Mouse (Mus musculus): ENCODE measurements around the gene Sptssb. TPM values are rescaled to one million over a fixed set of nuclear protein-coding genes. Genes with fewer than 3 reads are reported as not detected.

Gene Sptssb
- polyA plus RNA-seq (2015; fragmentation: Nextera tagmentation; extraction: Ambion mirVana), result 0.45 and 0.59 TPM in 2 replicates

DNA sequence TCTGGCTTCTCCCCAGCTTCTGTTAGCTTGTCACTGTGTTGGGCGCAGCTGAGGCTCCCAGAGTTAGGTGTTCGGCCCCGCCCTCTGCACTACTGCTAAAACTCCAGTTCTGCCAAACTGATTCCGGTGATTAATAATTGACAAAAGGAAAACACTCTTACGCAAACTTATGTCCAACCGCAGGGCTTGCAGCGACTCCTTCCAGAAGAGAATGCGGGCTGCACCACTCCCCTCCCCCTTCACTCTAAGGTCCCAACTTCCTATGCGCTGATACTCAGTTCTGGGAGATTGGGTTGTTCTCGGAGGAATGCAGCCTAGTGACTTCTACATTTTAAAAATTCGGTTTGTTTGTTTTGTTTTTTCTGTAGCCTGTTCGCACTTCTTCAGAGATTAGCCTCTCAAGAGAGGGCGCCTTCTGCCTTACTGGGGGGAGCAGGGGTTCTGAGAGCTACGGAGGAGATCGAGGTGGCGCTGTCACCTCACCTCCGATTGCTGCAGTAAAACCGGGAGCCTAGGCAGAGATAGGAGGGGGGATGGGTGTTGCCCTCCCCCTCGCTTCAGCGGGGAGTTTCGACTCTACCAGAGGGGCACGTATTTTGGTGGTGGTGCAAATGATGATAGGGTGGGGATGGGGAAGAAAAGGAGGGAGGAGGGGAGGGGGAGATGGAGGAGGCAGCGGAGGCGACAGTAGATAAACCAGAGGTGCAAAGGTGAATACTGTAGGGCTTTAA, at the start of gene Sptssb:
Sptssb (minus strand) TSS at position 83 of the 731 bp plus-strand sequence.
- Histone ChIP-seq H3K4me2 (peak within 1 kb of the TSS; percentile 95), H3K27me3 (replicated peaks) (no peaks in the 10 kb centered on the region), H3K36me3 (replicated peaks) (no peaks in the 10 kb centered on the region), H3K27ac (peak within 1 kb of the TSS; percentile 67), H3K4me1 (peaks cover 20% of the 10 kb centered on the region), H3K9ac (peak within 1 kb of the TSS; percentile 32), H3K9me3 (no peaks in the 10 kb centered on the region), H3K4me3 (peak within 1 kb of the TSS; percentile 45)
- 2% methylated on average over 24 of the region's 24 CpGs for WGBS
- ATAC-seq (replicated peaks), result peak; percentile 68

DNA sequence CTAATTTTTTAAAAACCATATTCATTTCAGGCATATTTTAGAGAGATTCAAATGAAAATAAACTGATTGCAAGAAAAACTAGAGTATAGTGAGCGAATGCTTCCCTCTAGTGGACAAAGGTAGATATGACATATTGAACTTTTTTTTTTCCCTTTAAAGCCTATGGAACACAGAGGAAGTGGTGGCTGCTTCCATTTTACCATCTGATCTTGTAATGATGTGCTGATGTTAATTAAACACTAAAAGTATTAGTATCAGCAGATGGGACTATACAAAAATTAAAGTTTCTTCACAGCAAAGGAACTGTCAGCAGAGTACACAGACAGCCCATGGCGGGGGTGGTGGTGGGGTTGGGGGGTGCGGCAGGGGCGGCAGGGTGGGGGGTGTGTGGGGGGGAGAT, 48.3 kb upstream of the Sptssb start:
- Histone ChIP-seq H3K9ac (no peak overlapping the region), H3K4me1 (0 out of 2 replicates have a peak, but pooled peaks cover 2% of the 10 kb centered on the region), H3K4me3 (no peak overlapping the region), H3K36me3 (replicated peaks) (no peaks in the 10 kb centered on the region), H3K4me2 (no peak overlapping the region), H3K9me3 (no peaks in the 10 kb centered on the region), H3K27me3 (replicated peaks) (no peaks in the 10 kb centered on the region), H3K27ac (no peak overlapping the region)
- WGBS, result 72% methylated on average over 4 of the region's 4 CpGs
- peak; percentile 38 for ATAC-seq (replicated peaks)

DNA sequence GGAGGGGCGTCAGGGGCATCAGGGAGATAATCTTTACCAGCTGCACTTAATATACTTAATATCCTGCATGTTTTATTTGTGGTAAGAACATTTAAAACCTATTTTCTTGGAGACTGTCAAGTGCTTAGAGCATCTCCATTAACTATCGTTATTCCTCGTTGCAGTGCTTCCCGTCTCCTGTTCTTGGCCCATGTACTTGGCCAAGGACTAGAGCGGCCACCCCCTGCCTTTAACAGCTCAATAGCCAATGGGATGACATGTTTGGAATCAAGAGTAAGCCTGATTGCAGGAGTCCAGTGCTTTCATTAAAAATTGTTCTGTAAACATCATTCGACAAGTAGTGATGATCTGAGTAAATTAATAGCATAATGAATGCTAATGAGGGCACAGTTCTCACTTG, 47.8 kb upstream of the Sptssb start:
- no peak overlapping the region for H3K4me3 ChIP-seq
- 47% methylated on average over 6 of the region's 6 CpGs for whole genome bisulfite sequencing
- H3K4me1 ChIP-seq, result no peaks in the 10 kb centered on the region
- H3K9me3 ChIP-seq, result no peaks in the 10 kb centered on the region
- peak; percentile 47; the same call in 1 of the 2 replicates for ATAC-seq (replicated peaks)
- no peak overlapping the region for H3K9ac ChIP-seq
- H3K4me2 ChIP-seq, result no peak overlapping the region
- no peaks in the 10 kb centered on the region for H3K36me3 ChIP-seq (replicated peaks)
- no peaks in the 10 kb centered on the region for H3K27me3 ChIP-seq (replicated peaks)
- no peak overlapping the region for H3K27ac ChIP-seq

DNA sequence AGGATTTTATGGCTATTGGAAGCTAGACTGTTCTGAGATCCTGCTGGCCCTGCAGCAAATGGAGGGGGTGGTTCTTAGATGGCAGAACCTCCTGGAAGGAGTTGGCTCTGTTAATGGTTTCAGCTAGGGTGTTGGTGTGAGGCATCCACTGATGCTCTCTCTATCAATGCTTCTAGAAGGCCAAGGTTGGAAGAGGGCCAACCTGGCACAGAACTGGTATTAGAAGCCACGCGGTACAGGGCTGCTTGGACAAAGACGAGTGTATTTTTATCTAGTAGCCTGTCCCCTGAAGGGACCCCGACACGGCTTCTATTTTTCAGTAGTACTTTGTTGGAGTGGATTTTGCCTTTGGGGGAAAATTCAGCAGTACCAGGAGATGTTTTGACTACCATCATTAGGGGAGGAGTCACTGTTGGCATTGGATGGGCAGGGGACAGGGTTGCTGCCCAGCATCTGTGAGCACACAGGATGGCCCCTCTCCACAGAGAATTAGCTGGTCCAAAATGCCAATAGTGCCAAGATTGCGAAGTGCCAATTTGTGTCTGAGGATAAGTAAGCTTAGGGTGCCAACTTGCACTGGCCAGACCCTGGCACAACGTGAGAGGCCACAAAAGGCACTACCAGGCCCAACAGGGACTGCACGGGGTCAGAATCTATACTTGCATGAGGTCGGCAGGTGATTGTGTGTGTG, 43.2 kb upstream of the Sptssb start:
- no peaks in the 10 kb centered on the region for H3K4me1 ChIP-seq
- H3K27me3 ChIP-seq (replicated peaks), result no peaks in the 10 kb centered on the region
- no peaks in the 10 kb centered on the region for H3K9me3 ChIP-seq
- no peak overlapping the region for H3K9ac ChIP-seq
- WGBS, result 78% methylated on average over 9 of the region's 9 CpGs
- no peak for ATAC-seq (replicated peaks)
- no peak overlapping the region for H3K4me2 ChIP-seq
- no peak overlapping the region for H3K27ac ChIP-seq
- H3K36me3 ChIP-seq (replicated peaks), result no peaks in the 10 kb centered on the region
- no peak overlapping the region for H3K4me3 ChIP-seq

- H3K9me3 ChIP-seq, result no peaks in the 10 kb centered on the region
- no peaks in the 10 kb centered on the region for H3K36me3 ChIP-seq (replicated peaks)
- no peak for ATAC-seq (replicated peaks)
- no peak overlapping the region for H3K9ac ChIP-seq
- H3K27ac ChIP-seq, result no peak overlapping the region
- no peaks in the 10 kb centered on the region for H3K27me3 ChIP-seq (replicated peaks)
- H3K4me2 ChIP-seq, result no peak overlapping the region
- H3K4me3 ChIP-seq, result no peak overlapping the region
- 81% methylated on average over 2 of the region's 2 CpGs for WGBS
- no peaks in the 10 kb centered on the region for H3K4me1 ChIP-seq
Observed at GRCm38 (mm10) chr3:69902382-69902781, 42.6 kb upstream of the Sptssb start.

- no peaks in the 10 kb centered on the region for H3K27me3 ChIP-seq (replicated peaks)
- no peaks in the 10 kb centered on the region for H3K36me3 ChIP-seq (replicated peaks)
- no peaks in the 10 kb centered on the region for H3K4me1 ChIP-seq
- ATAC-seq (replicated peaks), result no peak
- H3K27ac ChIP-seq, result no peak overlapping the region
- no peaks in the 10 kb centered on the region for H3K9me3 ChIP-seq
- H3K4me2 ChIP-seq, result no peak overlapping the region
- H3K4me3 ChIP-seq, result no peak overlapping the region
- no peak overlapping the region for H3K9ac ChIP-seq
Observed at GRCm38 (mm10) chr3:69901874-69902381, 42.2 kb upstream of the Sptssb start.

GRCm38 (mm10) chr3:69900335-69900734, 40.6 kb upstream of the Sptssb start:
- Histone ChIP-seq H3K27ac (no peak overlapping the region), H3K4me2 (no peak overlapping the region), H3K27me3 (replicated peaks) (no peaks in the 10 kb centered on the region), H3K9me3 (no peaks in the 10 kb centered on the region), H3K4me3 (no peak overlapping the region), H3K36me3 (replicated peaks) (no peaks in the 10 kb centered on the region), H3K4me1 (no peaks in the 10 kb centered on the region), H3K9ac (no peak overlapping the region)
- WGBS, result 75% methylated on average over 5 of the region's 5 CpGs
- no peak for ATAC-seq (replicated peaks)

DNA sequence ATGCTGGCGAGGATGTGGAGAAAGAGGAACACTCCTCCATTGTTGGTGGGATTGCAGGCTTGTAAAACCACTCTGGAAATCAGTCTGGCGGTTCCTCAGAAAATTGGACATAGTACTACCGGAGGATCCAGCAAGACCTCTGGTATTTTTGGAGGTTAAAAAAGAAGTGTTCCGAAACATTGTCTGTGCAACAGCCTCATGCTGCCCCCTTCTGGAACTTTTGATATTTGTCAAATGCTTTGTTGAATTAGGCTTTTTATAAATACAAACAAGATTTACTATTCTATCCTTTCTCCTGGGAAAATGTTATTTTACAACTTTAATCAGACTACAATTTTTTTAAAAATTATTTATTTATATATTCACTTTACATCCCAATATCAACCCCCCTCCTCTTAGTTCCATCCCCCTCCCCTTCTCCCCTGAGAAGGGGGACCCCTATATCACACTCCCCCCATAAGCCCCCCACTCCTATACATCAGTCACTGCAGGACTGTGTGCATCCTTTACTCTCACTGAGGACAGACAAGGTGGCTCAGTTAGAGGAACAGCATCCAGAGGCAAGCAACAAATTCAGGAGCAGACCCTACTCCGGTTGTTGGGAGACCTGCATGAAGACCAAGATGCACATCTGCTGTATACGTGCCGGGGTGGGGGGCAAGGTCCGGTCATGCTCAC, 38.3 kb upstream of the Sptssb start:
- no peak for ATAC-seq (replicated peaks)
- H3K27me3 ChIP-seq (replicated peaks), result no peaks in the 10 kb centered on the region
- WGBS, result 80% methylated on average over 7 of the region's 8 CpGs

DNA sequence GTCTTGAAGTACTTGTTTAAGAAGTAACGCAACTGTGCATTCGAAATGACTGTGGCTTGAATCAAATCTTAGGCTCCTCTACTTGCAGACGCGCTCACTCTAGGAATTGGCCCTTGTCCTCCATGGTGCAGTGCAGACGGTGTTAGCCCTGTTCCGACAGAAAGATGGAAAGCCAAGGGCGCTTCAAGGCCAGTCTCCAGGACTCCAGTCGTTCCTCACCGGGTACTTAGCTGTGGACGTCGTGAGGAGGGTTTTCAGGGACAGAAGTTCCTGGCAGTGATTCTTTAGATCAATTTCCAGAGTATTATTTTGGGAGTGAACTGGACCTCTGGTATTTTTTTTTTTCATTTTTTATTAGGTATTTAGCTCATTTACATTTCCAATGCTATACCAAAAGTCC, 35.8 kb upstream of the Sptssb start:
- Histone ChIP-seq H3K9me3 (no peaks in the 10 kb centered on the region), H3K9ac (no peak overlapping the region), H3K27me3 (replicated peaks) (no peaks in the 10 kb centered on the region), H3K36me3 (replicated peaks) (no peaks in the 10 kb centered on the region), H3K27ac (no peak overlapping the region), H3K4me3 (no peak overlapping the region), H3K4me1 (no peaks in the 10 kb centered on the region), H3K4me2 (no peak overlapping the region)
- 96% methylated on average over 11 of the region's 11 CpGs for WGBS
- no peak for ATAC-seq (replicated peaks)

More for the DNA sequence above, 38.3 kb upstream of the Sptssb start:
- H3K9ac ChIP-seq, result no peak overlapping the region
- no peak overlapping the region for H3K27ac ChIP-seq
- no peaks in the 10 kb centered on the region for H3K4me1 ChIP-seq
- no peaks in the 10 kb centered on the region for H3K36me3 ChIP-seq (replicated peaks)
- no peak overlapping the region for H3K4me2 ChIP-seq
- no peaks in the 10 kb centered on the region for H3K9me3 ChIP-seq
- no peak overlapping the region for H3K4me3 ChIP-seq

GRCm38 (mm10) chr3:69892187-69893094, 32.7 kb upstream of the Sptssb start:
- no peak overlapping the region for H3K4me3 ChIP-seq
- H3K9me3 ChIP-seq, result no peaks in the 10 kb centered on the region
- H3K36me3 ChIP-seq (replicated peaks), result no peaks in the 10 kb centered on the region
- 86% methylated on average over 9 of the region's 9 CpGs for WGBS
- no peaks in the 10 kb centered on the region for H3K27me3 ChIP-seq (replicated peaks)
- no peak overlapping the region for H3K4me2 ChIP-seq
- no peak overlapping the region for H3K27ac ChIP-seq
- no peaks in the 10 kb centered on the region for H3K4me1 ChIP-seq
- H3K9ac ChIP-seq, result no peak overlapping the region
- ATAC-seq (replicated peaks), result no peak

DNA sequence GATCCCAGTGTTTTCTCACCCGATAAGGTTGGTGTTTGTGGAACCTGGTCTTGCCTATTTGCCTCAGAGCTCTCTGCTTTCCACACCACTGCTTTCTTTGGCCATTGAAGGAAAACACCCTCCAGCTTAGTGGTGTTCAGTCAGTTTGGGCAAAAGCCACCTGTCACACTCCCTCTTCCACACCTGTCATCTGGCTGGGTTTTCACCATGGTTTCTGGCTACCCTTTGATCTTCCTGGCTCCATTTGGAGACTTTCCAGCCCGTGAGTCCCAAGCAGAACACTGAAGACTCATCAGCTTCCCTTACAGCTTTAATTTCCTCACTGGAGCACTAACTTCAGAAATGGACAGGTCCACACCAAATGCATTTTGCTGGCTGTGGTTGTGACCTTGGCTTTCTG, 26.1 kb upstream of the Sptssb start:
- no peak overlapping the region for H3K9ac ChIP-seq
- no peak overlapping the region for H3K27ac ChIP-seq
- 74% methylated on average over 2 of the region's 2 CpGs for WGBS
- no peaks in the 10 kb centered on the region for H3K36me3 ChIP-seq (replicated peaks)
- no peak overlapping the region for H3K4me3 ChIP-seq
- H3K4me1 ChIP-seq, result no peaks in the 10 kb centered on the region
- H3K27me3 ChIP-seq (replicated peaks), result no peaks in the 10 kb centered on the region
- no peaks in the 10 kb centered on the region for H3K9me3 ChIP-seq
- H3K4me2 ChIP-seq, result no peak overlapping the region
- ATAC-seq (replicated peaks), result no peak
